Mouse (Mus musculus) MEL (cell line): ENCODE measurements around the gene Gm20388.

Experiments
- CTCF ChIP-seq, 3 experiments: IDR thresholded peaks in 2 of 3; conservative IDR thresholded peaks in 1 of 3; 2 replicates each; pipeline ENCODE4 v1.5.1; 2011 to 2012; ENCODE audit warnings: low read length in 3 of 3, low read depth in 2 of 3, mild to moderate bottlenecking in 2 of 3, improper control_type of control experiment in 1 of 3, inconsistent platforms in 1 of 3, mixed read lengths in 1 of 3, moderate library complexity in 1 of 3; ENCODE audit not compliant: control insufficient read depth in 1 of 3, insufficient read depth in 1 of 3, poor library complexity in 1 of 3, severe bottlenecking in 1 of 3
- E2F4 ChIP-seq: IDR thresholded peaks from 2 replicates; pipeline ENCODE4 v1.6.1; 2011; ENCODE audit warnings: low read depth, low read length, improper control_type of control experiment, borderline replicate concordance
- EP300 ChIP-seq, 2 experiments: IDR thresholded peaks; 2 replicates each; pipeline ENCODE4 v1.6.1; 2011; ENCODE audit warnings: improper control_type of control experiment in 2 of 2, low read length in 2 of 2, low read depth in 1 of 2, mild to moderate bottlenecking in 1 of 2
- GATA1 ChIP-seq: IDR thresholded peaks from 2 replicates; pipeline ENCODE4 v1.6.1; 2011; ENCODE audit warnings: low read depth, low read length, improper control_type of control experiment
- HCFC1 ChIP-seq: IDR thresholded peaks from 2 replicates; pipeline ENCODE4 v1.6.1; 2012; ENCODE audit warnings: low read depth, mild to moderate bottlenecking, inconsistent platforms, low read length, improper control_type of control experiment, moderate library complexity
- MAZ ChIP-seq: IDR thresholded peaks from 2 replicates; pipeline ENCODE4 v1.6.1; 2012; ENCODE audit warnings: low read depth, mild to moderate bottlenecking, inconsistent platforms, low read length, improper control_type of control experiment
- MEF2A ChIP-seq: IDR thresholded peaks from 2 replicates; pipeline ENCODE4 v1.6.1; 2014; ENCODE audit warnings: low read depth, mild to moderate bottlenecking, inconsistent platforms, low read length, improper control_type of control experiment; ENCODE audit not compliant: poor library complexity, insufficient replicate concordance, severe bottlenecking; ENCODE audit errors: extremely low read depth
- POLR2A ChIP-seq, 2 experiments: IDR thresholded peaks; 2 replicates each; pipeline ENCODE4 v1.6.1; 2011 to 2012; ENCODE audit warnings: low read length in 2 of 2, mild to moderate bottlenecking in 2 of 2, control low read depth in 1 of 2, improper control_type of control experiment in 1 of 2, low read depth in 1 of 2, moderate library complexity in 1 of 2; ENCODE audit not compliant: control insufficient read depth in 1 of 2, insufficient read depth in 1 of 2, poor library complexity in 1 of 2
- POLR2AphosphoS2 ChIP-seq: IDR thresholded peaks from 2 replicates; pipeline ENCODE4 v1.6.1; 2011; ENCODE audit warnings: low read length, improper control_type of control experiment
- TBP ChIP-seq: IDR thresholded peaks from 2 replicates; pipeline ENCODE4 v1.8.0; 2011; ENCODE audit warnings: low read depth, low read length, improper control_type of control experiment
- TCF12 ChIP-seq: IDR thresholded peaks from 2 replicates; pipeline ENCODE4 v1.6.1; 2014; ENCODE audit warnings: low read depth, mild to moderate bottlenecking, inconsistent platforms, low read length, improper control_type of control experiment, moderate library complexity
- ZMIZ1 ChIP-seq: IDR thresholded peaks from 2 replicates; pipeline ENCODE4 v1.6.1; 2012; ENCODE audit warnings: low read depth, mild to moderate bottlenecking, inconsistent platforms, low read length, improper control_type of control experiment, moderate library complexity

DNA sequence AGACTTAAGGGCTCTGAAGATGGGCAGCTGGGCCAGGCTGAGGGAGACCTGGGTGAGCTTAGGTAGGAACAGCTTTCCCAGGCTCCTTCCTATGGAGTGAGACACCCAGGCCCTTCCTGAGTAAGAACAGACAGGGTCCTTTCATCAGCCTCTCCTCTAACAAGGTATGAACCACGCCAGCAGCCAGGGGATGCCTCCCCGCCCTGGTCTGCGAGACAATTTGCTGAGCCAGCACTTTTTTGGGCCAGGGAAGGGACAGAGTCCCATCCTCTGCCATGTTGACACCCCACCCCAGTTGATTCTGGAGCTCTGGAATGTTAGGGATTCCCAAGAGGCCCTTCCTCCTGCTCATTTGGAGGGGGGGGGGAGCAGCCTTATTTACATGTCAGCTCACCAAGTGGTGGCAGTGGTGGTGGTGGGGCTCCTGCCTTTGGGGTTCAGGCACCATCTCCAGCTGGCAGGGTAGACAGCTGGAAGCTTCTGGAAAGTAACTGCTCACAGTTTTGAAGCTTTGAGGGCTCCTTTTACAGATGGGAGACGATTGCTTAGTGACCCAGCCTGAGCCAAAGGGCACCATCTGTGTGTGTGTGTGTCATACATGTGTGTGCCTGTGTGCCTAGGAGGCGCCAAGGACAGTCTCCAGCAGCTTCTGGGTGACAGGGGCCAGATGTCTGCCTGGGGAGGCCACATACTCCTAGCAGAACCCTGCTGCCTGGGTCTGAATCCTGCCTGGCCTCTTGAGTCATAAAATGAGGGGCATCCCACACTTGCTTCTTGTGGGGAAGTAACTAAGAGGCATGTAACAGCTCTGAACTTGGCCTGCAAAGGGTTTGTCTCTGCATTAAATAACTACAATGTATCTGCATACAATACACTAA, 316.3 kb downstream of the Gm20388 start:
- TF ChIP-seq CTCF (IDR thresholded peaks at IDR 0.05 in 2 of 3, conservative IDR thresholded peaks at IDR 0.05 in 1 of 3; ENCODE audit: control insufficient read depth in 1 of 3, insufficient read depth in 1 of 3, low read depth in 2 of 3, low read length in 3 of 3, poor library complexity in 1 of 3, severe bottlenecking in 1 of 3) (no peak), TCF12 (no peak), E2F4 (no peak), EP300 (IDR thresholded peaks at IDR 0.05; ENCODE audit: low read depth in 1 of 2, low read length in 2 of 2) (no peak), TBP (no peak), MAZ (no peak), POLR2A (IDR thresholded peaks at IDR 0.05; ENCODE audit: control insufficient read depth in 1 of 2, insufficient read depth in 1 of 2, low read depth in 1 of 2, low read length in 2 of 2, poor library complexity in 1 of 2) (no peak), HCFC1 (no peak), GATA1 (no peak), MEF2A (no peak), ZMIZ1 (no peak), POLR2AphosphoS2 (no peak)
